Mouse (Mus musculus) MEL (cell line): ENCODE measurements around the gene Hlf.

Experiments
- CTCF ChIP-seq, 3 experiments: IDR thresholded peaks in 2 of 3; conservative IDR thresholded peaks in 1 of 3; 2 replicates each; pipeline ENCODE4 v1.5.1; 2011 to 2012; ENCODE audit warnings: low read length in 3 of 3, low read depth in 2 of 3, mild to moderate bottlenecking in 2 of 3, improper control_type of control experiment in 1 of 3, inconsistent platforms in 1 of 3, mixed read lengths in 1 of 3, moderate library complexity in 1 of 3; ENCODE audit not compliant: control insufficient read depth in 1 of 3, insufficient read depth in 1 of 3, poor library complexity in 1 of 3, severe bottlenecking in 1 of 3
- EP300 ChIP-seq, 2 experiments: IDR thresholded peaks; 2 replicates each; pipeline ENCODE4 v1.6.1; 2011; ENCODE audit warnings: improper control_type of control experiment in 2 of 2, low read length in 2 of 2, low read depth in 1 of 2, mild to moderate bottlenecking in 1 of 2
- ZC3H11A ChIP-seq: IDR thresholded peaks from 2 replicates; pipeline ENCODE4 v1.6.1; 2012; ENCODE audit warnings: low read depth, mild to moderate bottlenecking, inconsistent platforms, low read length, improper control_type of control experiment

DNA sequence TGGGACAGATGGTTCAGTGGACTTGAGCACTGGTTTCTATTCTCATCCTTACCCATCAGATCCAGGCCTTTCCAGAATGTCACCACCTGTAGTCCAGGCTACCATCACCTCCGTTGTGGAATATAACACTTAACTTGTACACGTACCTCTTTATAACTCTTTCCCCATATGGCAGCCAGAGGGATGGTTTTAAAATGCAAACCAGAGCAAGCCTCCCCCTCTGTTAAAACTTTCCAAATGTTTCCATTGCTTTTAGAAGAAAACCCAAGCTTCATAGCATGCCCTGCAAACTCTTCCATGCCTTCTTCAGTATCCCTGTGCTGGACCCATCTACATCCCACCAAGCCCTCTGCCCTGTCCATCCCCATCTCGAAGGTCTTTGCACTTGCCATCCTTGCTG, 66.1 kb downstream of the Hlf start:
- TF ChIP-seq EP300 (IDR thresholded peaks at IDR 0.05; ENCODE audit: low read depth in 1 of 2, low read length in 2 of 2) (no peak), CTCF (IDR thresholded peaks at IDR 0.05 in 2 of 3, conservative IDR thresholded peaks at IDR 0.05 in 1 of 3; ENCODE audit: control insufficient read depth in 1 of 3, insufficient read depth in 1 of 3, low read depth in 2 of 3, low read length in 3 of 3, poor library complexity in 1 of 3, severe bottlenecking in 1 of 3) (no peak), ZC3H11A (no peak)
